Mouse (Mus musculus): ENCODE measurements around the gene Tatdn2.
"Not testable (repeated sequence)": the region's sequence is repeated elsewhere in the genome, so short reads cannot be mapped to it uniquely, and the experiment has no call there.

The Tatdn2 gene

GRCm38 (mm10) chr6:113712718-113713117 is 15.9 kb downstream of the Tatdn2 start:
- DNase-seq (ENCODE audit: extremely low read depth, low read depth, low spot score), result no peak

- DNase-seq (ENCODE audit: extremely low read depth, low read depth, low spot score), result not testable (repeated sequence)
These were observed 16.5 kb downstream of the Tatdn2 start for GRCm38 (mm10) chr6:113713389-113713788.

GRCm38 (mm10) chr6:113714276-113714675 is 17.4 kb downstream of the Tatdn2 start:
- no peak for DNase-seq (ENCODE audit: extremely low read depth, low read depth, low spot score)

- DNase-seq (ENCODE audit: extremely low read depth, low read depth, low spot score), result no peak
These were observed 17.9 kb downstream of the Tatdn2 start for GRCm38 (mm10) chr6:113714797-113715196.

- DNase-seq (ENCODE audit: extremely low read depth, low read depth, low spot score), result no peak
These were observed 20.7 kb downstream of the Tatdn2 start for GRCm38 (mm10) chr6:113717541-113717940.

- no peak for DNase-seq (ENCODE audit: extremely low read depth, low read depth, low spot score)
These were observed 23.0 kb downstream of the Tatdn2 start, which contains the start of gene Ghrl for GRCm38 (mm10) chr6:113719878-113720277. Gene Ghrl (minus strand): TSS chr6:113719880.

- no peak for DNase-seq (ENCODE audit: extremely low read depth, low read depth, low spot score)
These were observed 24.2 kb downstream of the Tatdn2 start for GRCm38 (mm10) chr6:113721061-113721460.

DNA sequence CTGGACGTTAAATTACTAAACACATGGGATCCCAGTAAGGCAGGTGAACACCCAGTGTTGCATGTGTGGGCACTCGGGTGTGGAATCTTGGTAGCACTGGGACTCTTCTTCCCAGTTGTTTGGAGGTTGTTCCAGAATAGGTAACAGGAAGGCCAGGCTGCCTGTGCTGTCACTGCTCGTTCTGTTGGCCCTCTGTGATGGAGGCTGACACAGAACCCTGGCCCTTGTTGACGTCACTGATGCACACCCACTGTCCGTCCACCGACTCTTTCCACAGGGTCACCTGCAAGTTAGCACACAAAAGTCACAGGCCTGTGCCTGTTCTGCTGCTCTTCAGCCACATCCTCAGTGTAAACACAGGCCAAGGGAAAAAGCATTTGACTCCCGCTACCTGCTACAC is 31.3 kb downstream of the Tatdn2 start:
- DNase-seq (ENCODE audit: extremely low read depth, low read depth, low spot score), result no peak

GRCm38 (mm10) chr6:113731296-113731695 is 34.4 kb downstream of the Tatdn2 start:
- no peak for DNase-seq (ENCODE audit: extremely low read depth, low read depth, low spot score)

- no peak for DNase-seq (ENCODE audit: extremely low read depth, low read depth, low spot score)
These were observed 40.6 kb downstream of the Tatdn2 start for GRCm38 (mm10) chr6:113737318-113738046.

DNA sequence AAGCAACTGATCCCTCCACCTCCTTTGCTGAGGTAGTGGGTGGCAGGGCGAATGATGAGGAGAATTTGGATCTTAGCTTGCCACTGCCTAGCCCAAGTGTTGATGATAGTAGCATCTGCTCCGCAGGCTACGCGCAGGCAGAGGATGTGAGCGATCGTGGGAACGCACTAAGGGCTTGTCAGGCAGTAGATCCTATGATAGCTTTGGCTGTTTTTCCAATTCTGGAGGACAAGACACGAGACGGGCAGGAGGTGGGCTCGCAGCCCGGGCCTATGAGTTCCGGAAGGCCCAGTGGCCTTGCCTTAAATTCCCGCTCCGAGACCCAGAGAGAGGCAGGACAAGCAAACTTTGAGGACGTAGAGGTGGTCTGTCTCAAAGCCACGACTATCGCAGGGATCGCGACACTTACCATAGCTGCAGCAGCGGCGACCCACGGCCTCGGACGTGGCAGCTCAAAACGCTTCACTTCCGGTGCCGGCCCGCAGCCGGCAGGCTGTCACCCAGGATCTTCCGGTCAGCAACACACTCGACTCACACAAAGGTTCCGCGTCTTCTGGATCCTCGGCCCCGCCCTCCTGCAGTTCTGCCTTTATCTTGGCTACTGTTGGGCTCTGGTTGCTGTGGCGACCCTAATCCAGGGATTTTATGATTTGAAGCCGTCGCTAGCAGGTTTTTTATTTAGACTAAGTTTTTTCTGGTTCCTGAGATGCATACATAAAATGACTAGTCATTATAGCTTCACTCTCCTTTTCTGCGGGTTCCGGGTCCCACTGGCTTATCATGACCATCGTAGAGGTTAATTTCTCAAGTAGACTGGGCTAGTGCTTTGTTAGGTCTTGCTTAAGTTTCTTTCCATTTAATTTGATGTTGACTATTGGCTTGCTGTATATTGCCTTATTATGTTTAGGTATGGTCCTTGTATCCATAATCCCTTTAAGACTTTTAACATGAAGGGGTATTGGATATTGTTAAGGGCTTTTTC is 43.7 kb downstream of the Tatdn2 start, which contains the start of gene Sec13:
Sec13 (minus strand) TSS at position 508 of the 982 bp plus-strand sequence.
- no peak for DNase-seq (ENCODE audit: extremely low read depth, low read depth, low spot score)

DNA sequence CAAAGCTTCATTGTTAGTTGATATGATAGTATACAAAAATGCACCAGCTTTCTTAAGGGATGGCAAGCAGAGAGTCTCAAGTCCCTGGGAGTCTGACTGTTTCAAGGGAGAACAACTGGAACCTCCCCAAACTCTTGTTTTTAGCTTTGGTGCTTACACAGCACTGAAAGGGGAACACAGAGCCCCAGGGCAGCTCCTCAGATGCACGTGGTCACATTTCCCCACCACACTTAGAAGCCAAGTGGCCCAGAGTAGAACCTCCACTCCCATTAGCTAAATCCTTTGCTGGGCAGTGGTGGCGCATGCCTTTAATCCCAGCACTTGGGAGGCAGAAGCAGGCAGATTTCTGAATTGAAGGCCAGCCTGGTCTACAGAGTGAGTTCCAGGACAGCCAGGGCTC is 44.6 kb downstream of the Tatdn2 start:
- no peak for DNase-seq (ENCODE audit: extremely low read depth, low read depth, low spot score)

- no peak for DNase-seq (ENCODE audit: extremely low read depth, low read depth, low spot score)
These were observed 45.5 kb downstream of the Tatdn2 start for GRCm38 (mm10) chr6:113742321-113742720.

- no peak for DNase-seq (ENCODE audit: extremely low read depth, low read depth, low spot score)
These were observed 46.3 kb downstream of the Tatdn2 start for GRCm38 (mm10) chr6:113743111-113743510.

- DNase-seq (ENCODE audit: extremely low read depth, low read depth, low spot score), result no peak
These were observed 48.3 kb downstream of the Tatdn2 start for GRCm38 (mm10) chr6:113745117-113745516.

DNA sequence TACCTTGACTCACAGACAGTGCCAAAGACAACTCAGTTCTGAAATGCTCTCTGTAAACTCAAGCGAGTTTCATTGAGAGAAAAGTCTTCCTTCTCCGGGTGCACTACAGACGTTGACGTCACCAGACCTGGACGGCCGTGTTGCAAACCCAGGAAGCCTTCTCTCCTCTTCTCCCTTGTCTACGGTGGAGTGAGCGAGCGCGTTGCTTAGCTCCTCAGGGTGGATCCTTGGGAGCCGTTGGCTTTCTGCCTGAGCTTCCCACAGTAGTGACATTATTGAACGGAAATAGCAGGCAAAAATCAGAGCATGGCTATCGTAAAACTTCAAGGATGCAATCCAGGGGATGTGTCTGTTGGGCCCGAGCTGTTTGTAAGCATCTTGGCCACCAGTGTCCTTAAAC is 50.4 kb downstream of the Tatdn2 start:
- DNase-seq (ENCODE audit: extremely low read depth, low read depth, low spot score), result no peak

DNA sequence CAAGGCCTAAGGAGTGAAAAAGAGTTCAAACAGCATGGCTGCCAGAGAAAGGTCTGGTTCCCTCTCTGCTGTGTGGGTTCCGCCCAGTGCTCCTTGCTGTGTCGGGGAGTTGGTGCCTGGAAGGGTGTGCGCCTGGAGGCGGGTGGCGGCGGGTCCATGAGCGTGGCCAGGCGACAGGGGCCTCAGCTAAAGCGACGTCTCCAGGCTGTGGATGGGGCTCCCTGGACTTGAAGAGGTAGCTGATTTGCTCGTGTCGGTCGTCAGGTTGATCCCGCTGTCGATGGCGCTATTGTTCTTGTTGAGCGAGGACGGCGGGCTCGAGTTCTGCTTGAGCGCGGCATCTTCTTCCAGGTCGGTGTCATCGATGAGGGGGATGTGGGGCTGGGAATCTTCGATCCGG is 51.5 kb downstream of the Tatdn2 start:
- no peak for DNase-seq (ENCODE audit: extremely low read depth, low read depth, low spot score)

- no peak for DNase-seq (ENCODE audit: extremely low read depth, low read depth, low spot score)
These were observed 52.4 kb downstream of the Tatdn2 start for GRCm38 (mm10) chr6:113749119-113749685.

Data from fat pad, adult 2 months (tissue).